Mouse (Mus musculus) adrenal gland, postnatal 25 days (tissue): ENCODE measurements around the gene Cnga1. TPM values are rescaled to one million over a fixed set of nuclear protein-coding genes. Genes with fewer than 3 reads are reported as not detected.

Experiments
- total RNA-seq: library from RNA; stranded (reverse); gene quantifications from 2 replicates; pipeline ENCODE4 v1.2.3, GENCODE M21; 2021

The Cnga1 gene
- total RNA-seq, 1 experiment from 2014 or later: not detected

Other genes with a start within 250 kb of the Cnga1 start
- gene Corin, start 139.8 kb downstream of the Cnga1 start, total RNA-seq: not detected in 2 replicates
- 15.1 and 21.6 TPM in 2 replicates for gene Nfxl1, start 84.6 kb downstream of the Cnga1 start, total RNA-seq
- not detected in 2 replicates for gene Zar1, start 63.0 kb downstream of the Cnga1 start, total RNA-seq
- 1.7 and 2.1 TPM in 2 replicates for gene Gm5868, start 56.7 kb downstream of the Cnga1 start, total RNA-seq
- gene Nipal1, start 3.5 kb upstream of the Cnga1 start, total RNA-seq: 0.21 and 4.8 TPM in 2 replicates
- gene Txk, start 108.5 kb upstream of the Cnga1 start, total RNA-seq: not detected in 2 replicates
- gene Tec, start 224.2 kb upstream of the Cnga1 start, total RNA-seq: 2.1 and 2.3 TPM in 2 replicates